Mouse (Mus musculus): ENCODE results near the gene Eogt.

Eogt gene

DNA sequence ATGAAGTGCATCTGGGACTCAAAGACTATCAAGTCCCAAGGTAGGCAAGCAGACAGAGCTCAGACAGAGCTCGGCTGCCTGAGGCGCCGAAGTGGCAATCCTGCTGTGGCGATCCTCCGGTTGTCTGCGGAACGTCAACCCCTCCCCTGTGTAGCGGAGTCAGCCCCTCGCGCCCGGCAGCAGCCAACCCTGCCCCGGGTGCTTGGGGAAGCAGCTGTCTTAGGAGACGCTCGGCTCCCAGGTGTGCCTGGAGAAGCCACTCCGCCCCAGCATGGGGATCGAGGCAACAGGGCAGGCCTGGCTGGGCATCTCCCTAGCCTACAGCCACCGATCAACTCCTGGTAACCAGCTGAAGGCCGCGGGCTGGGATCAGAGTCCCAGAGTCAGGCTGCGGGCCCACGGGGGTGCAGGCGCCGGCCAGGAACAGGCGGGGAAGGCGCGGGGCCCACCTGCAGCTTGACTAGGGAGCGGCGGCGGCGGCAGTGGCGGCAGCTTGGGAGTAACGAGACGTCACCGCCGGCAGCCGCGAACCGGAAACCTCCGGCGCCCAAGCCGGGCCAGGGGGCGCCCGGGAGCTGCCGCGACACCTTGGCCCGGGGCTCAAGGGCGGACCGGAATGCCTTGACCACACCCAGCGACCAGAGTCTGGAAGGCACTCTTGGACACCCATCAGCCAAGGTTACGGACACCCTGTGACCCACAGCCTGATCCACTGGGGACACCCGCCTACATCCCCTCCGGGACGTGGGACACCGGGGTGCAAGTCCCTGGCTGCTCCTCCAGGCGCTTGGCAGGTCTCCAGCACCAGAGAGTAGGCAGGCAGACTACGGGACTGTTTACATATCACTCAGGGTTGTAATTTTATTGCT lies at the start of gene Eogt:
Gene Eogt, minus strand, starts transcription at position 800 of the 869 bp plus-strand sequence.
- peak; percentile 86 to 93 for DNase-seq

DNA sequence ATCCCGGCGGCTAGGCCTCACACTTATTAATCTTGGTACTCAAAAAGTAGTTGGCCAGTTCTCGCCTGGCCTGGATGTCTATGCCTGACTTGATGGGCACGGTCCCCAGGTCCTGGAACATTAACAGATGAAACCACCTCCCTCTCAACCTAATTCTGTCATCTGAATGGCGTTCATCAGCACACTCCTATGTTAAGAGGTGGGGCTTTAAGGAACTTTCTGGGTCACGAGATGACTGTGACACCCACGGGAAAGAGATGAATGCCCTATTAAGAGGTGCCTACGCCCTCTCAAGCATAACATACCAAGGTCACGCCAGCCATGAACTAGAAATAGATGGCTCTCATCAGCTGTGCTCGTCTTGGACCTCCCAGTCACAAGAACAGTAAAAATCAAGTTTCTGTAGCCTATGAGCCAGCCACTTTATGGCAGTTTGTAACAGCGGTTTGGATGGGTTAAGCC lies 30.4 kb upstream of the Eogt start:
- DNase-seq: no peak

DNA sequence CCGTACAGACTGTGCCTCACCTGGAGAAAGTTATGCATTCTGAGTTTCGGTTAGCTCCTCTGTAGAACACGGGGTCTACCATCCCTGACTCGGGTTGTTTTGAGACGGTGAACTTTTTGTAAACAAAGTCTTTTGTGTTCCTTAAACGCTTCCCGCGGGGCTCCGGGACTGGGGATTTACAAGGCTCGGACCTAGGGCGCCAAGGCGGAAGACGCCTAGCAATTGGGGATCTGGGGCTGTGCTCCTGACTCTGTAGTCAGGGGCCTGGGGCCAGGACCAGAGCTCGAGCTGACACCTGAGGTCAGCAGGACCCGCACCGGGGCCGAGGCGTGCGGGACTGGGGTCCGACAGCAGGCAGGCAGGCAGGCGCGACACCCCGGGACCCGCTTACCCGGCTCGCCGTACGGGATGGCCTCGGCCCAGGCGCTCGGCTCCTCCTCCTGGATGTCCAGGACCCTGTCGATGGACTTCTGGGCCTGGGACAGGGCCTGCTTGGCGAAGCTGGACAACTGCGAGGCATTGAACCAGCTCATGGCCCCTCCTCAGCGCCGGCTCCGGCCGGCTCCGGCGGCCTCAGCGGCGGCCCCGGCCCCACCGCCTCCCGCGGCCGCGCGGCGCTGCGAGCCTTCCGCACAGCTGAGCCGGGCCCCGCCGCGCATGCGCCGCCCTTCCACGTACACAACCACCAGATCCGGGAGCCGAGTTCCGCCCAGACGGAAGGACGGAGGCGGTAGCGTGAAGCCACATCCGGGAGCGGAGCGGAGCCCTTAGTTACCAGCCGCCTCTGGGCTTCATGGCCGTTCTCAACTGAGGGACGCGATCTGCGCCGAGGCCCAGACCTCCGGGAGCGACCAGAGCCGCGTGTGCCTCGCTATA lies 29.7 kb upstream of the Eogt start, which contains the start of gene Tmf1:
Gene Tmf1, minus strand, starts transcription at position 632 of the 876 bp plus-strand sequence.
- peak; percentile 98 to 99 for DNase-seq

DNA sequence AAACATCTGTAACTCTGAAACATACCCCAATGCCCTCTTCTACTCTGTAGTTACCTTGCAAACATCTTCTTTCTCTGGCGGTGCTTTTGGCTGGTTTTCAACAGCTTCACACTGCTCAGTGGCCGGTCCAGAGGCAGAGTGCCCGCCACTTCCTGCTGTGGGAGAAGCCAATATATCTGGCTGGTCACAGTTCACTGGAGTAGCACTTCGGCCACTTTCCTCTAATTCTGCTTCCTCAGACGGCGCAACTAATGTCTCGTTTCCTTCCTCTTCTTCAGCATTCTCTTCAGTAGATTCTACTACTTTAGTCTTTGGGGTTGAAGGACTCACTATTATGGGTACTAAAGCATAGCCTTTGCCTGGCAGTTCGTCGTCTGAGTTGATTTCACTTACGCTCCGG lies 26.7 kb upstream of the Eogt start:
- DNase-seq: peak; percentile 65 to 80

DNA sequence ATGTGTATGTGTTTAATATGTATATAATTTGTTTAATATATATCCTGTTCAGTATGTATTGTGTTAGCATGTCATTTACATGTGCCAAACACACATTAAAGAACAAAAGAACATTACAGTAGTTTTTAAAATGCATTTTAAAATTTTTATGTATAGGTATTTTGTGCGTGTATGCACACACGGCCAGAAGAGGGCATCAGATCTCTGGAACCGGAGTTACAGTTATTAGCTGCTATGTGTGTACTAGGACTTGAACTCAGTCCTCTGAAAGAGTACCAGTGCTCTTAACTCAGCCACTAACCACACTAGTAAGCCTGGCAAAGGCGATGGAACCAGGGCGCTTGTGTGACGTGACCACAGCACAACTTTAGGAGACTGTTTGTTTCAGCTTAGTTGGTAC lies 1.2 kb upstream of the Eogt start:
- no peak for DNase-seq

DNA sequence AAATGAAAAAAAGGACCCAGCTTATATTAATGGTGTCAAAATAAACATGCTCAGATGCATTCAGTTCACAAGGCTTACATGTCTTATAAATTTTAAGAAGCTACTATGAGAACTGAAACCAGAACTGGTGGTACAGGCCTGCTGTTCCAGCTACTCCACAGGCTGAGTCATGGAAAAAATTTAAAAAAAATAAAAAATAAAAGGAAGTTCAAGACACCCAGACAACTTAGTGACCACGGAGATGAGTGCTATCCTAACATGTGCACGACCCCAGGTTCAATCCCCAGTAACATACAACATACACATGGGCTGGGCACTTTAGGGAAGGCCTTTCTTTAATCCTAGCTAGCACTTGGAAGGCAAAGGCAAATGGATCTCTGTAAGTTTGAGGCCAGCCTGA lies 739 bp upstream of the Eogt start:
- DNase-seq: no peak

DNA sequence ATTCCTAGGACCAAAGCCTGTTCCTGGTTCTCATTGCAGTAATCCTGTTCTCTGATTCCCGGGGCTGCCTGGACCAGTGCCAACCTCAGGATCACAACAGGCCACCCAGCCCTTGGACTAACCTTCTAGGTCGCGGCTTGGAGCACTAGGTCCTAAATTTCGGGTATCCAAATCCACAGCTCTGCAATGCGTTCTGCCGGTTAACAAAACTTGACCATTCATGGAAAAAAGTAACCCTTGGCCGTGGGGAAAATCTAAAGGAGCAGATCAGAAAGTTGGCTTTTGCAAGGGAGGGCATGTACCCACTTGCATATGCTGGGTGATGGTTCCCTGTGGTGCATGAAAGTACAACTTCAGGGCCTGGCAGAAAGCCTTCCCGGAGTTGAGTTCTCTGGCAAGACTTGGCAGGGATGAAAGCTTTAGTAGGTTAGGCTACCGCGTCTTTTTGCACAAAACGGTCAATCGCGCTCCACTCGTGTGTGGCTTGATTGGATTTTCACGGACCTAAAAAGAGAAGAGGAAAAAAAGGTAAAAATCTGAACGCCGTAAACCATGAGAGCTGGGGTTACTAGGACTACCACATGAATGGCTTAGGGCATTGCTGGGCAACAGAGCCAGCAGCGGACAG lies 1.1 kb downstream of the Eogt start:
- DNase-seq: peak; percentile 84

DNA sequence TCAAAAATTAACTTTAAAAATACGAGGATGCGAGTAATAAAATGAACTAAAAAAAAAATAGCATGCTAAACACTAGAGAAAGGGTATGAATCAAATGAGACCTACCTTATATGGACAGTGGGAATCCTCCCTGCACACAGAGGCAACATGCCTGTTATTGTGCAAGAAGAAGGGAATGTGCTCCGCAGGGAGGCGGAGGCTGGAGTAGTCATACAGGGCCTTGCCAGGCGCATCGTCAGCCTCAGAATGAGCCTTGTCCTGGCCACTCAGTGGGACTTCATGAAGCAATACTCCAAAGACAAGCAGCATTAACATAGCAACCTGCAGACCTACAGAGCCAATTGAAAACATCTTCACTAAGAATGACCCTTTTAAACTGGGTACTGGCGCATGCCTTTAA lies 3.8 kb downstream of the Eogt start:
- peak in 1 of 2 experiments; percentile 48 for DNase-seq

DNA sequence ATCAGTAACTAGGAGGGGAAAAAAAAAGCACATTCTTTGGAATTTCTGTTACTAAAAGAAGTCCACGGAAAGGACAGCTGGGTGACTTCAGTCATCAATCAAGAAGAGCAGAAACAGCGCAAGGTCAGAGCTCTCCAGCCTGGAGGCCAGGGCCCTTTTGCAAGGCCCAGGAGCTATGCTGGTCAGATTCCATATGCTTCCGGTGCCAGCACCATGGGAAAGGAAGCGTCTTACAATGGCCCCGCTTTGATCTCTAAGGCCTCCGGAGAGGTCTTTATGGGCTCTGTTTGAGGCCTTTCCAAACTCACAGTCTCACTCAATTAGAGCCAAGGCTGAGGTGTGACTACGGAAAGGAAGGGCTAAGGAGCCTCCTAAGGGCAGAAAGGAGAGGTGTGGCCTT lies 4.6 kb downstream of the Eogt start:
- peak; percentile 78 to 89 for DNase-seq

DNA sequence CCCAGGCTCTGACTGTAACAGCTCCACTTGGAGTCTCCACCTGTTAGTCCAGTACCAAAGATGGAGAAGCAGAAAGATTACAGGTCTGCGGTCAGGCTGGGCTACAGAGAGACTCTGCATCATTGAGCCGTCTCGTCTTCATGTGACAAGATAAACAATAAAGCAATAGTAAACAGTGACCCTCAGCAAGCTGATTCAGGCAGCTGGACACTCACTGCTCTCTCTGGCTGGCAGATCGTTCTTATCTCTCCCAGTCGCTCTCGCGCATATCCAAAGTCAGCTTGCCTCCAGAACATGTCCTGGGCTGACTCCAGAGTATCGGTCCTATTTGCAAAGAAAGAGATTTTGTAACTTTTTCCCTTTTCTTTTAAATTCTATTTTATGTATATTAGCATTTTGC lies 6.4 kb downstream of the Eogt start:
- no peak for DNase-seq

DNA sequence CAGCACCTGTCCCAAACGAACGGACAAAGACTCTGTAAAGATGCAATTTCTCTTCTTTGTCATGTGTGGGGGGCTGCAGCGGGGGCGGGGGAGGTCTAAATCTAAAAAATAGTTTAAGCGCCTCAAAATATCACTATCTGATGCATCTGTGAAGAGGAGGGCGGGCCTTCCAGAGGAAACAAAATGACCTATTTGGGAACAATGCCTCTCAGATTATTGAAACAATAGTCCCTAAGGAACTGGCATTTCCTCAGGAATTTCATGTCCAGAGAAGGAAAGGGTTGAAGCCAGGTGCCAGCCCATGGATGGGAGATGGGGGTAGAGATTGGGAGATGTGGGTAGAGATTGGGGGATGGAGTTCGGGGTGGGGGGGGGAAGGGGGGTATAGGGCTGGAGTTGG lies 7.2 kb downstream of the Eogt start:
- peak in 1 of 2 experiments; percentile 8 for DNase-seq

DNA sequence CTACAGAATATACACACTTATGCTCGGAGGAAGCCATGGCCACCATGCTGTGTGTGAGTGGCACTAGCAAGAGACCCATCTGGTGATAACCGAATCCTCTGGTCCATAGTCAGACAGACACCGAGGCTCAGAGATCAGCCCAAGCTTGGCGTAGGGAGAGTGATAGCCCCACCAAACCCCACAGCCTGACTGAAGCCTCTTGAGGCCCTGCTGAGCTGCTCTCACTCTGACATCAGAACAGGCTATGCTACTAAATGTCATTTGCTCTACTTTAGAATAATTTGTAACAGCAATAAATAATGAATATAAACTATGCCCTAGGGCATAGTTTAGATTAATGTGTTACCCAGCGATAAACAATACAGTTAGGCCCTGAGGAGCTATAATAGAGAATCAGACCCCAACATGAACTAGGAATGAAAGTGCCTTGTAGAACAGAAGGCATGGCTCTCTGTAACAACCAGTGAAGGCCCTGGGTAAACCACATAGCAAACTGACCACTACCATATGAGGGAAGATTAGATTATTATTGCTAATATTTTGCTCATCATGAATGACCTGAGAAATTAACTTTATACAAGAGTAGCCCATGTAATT lies 16.2 kb downstream of the Eogt start:
- DNase-seq: no peak

DNA sequence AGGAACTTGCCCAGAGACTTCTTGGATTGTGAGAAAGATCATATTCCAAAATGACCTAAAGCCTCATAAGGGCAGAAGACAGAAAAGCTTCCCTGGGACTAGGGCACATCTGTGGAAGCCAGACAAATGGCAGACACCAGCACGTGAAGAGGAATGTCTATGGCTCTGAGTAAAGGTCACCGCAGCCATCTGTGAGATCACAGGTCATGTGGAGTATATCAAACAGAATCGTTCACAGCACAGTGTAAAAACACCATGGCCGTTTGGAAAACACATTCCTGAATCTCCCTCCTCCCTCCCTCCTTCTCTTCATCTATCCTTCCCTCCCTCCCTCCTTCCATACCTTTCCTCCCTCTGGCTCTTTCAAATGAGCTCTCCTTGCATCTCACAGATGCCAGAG lies 17.2 kb downstream of the Eogt start:
- DNase-seq: no peak

DNA sequence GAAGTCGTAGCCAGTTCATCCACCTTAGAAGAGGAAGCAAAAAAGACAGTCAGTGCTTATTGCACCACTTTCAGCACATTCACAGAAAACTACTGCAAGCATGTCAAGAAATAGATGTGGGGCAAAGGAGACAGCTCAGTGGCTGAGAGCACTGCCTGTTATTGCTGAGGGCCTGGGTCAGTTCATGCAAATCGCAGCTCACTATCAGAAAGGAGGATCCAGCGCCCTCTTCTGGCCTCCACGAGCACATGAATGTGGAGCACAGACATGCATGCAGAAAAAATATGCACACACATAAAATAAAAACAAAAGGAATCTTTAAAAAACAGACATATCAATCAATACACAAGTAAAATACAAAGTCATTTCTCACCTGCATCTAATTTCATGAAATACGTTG lies 18.0 kb downstream of the Eogt start:
- DNase-seq: no peak

DNA sequence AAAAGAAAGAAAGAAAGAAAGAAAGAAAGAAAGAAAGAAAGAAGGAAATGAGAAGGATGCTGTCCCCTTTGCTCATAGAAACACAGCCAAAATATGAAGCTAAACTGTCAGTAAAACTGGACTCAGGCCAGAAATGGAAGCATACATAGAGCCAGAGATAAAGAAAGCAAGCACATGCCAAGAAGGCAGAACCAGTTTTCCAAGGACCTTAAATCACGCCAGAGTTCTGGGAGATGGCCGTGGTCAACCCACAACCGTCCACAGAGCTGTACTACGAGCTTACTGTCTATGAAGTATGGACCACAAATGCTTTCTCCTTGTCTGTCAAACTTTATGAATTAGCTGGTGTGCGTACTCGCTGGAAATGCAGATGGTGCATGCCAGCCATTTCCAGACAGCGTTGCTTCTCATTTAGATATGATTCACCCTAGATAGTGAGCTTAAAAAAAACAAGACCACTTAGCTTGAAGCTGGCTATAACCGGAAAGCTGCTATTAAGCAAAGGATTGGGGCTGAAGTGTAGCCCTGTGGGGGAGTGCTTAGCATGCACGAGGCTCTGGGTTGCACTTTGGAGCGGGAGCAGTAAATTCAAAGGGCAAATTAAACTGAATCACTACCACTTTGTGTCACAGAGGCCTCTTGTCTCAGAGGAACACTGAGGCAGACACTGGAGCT lies 24.5 kb downstream of the Eogt start:
- DNase-seq: peak; percentile 42 to 67

DNA sequence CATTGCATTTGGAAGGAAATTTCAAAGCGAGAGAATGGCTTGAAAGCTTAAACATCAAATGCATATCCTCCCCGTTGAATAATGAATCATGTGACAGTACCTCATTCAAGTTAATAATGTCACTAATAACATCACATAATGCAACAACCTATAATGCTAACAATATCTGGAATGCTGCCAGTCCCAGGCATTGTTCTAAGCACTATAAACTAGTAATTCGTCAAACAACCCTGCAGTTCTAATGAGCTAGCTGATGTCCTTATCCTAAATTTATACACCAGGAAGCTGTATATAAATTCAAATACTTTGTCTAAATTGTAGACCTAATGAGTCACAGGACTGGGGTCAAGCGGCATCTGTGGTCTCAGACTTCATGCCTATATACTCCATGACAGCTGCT lies 28.1 kb downstream of the Eogt start:
- DNase-seq: no peak

DNA sequence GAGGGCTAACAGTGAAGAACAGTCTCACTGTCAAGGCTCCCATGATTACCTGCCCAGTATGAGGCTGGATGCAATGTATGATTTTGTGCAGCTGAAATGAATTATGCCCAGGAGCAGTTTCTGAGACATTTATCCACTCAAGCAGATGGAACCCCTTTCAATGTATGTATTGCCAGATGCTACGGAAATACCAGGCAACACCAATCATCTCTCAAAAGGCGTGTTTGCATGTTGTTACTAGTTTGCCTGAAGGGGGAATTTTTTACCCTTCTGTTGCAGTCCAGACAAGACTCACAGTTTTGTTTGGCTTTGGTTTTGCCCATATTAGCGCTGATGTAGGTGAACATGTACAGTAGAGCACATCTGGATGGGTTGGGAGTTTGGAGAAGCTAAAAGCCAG lies 30.7 kb downstream of the Eogt start:
- no peak for DNase-seq

DNA sequence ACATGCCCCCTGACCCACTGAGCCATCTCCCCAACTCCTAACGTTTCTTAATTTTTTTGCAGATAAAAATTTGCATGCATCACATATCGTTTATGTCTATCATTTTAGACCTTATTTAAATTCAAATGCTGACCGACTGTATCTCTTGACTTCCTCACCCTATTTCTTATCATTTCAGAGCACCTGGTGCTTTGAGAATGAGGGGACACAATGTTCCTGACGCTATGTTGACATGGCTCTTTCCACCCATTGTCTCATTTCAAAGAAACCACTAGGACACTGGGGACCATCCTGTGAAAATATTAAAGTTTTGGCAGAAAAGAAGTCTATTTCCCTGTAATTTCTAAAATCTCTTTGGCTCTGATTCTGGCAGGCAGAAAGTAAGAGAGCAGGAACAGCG lies 32.1 kb downstream of the Eogt start:
- DNase-seq: no peak

DNA sequence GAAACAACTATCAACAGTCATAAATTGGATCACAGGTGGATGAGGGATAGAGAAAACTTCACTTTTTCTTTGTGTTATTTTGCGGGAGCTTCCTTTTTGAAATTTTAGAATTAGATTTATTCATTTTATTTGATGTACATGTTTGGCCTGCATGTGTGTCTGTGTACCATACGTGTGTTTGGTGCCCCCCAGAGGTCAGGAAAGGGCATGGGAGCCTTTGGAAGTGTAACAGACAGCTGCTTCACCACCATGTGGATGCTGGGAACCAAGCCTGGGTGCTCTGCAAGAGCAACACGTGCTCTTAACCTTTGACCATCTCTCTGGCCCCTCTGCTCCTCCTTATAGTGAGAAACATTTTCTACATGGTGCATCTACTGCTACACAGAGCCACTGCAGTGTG lies 34.2 kb downstream of the Eogt start:
- DNase-seq: no peak

DNA sequence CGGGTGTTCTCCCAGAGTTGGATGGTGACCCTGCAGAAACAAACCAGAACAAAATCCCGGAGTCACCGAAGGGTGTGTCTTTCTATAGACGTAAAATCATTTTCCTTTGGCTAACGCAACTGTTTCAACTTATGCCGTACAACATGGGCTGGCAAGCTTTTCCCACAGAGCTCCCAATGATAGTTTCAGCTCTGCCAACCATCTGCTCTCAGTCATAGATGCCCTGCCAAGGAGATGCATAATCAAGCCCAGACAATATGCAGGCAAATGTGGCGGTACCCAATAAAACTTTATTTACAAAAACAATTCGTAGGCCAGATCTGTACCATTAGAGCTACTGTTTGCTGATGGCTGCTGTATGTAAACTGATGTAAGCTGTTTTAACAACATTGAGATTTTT lies 36.8 kb downstream of the Eogt start:
- DNase-seq: no peak

DNA sequence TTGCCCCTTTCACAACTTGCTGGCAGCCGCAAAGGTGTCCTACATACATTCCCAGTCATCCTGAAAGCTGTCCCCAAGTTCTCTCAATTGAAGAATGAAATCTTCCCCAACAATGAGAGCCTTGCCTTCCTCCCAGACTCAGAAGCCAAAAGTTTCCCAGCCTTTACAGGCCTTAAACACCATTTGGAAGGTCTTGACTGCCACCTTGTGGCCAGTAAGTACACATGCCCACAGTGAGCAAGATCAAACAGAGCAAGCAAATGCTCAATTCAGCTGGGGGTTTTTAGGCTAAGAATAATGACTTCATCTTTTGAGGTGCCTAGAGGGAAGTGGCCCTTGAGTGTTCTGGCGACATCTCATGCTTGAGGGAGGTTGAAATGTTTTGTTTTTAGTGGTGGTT lies 42.2 kb downstream of the Eogt start:
- DNase-seq: peak; percentile 46 to 71

DNA sequence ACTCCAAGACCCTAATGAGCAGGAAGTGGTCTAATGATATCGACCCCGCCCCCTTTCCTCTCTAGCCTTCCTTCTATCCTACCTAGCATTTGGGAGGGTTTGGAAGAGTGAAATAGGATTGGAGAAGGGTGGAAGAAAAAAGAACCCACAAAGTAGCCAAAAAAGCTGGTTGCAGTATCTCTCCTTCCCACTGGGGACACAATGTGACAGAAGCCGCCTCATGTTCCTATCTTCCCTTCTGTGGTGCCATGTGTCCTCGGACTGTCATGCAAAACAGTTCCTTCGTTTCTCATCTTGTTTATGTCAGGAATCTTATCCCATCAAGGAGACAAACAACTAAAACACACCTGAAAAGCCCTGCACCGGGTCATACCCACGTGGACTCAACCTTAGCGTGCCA lies 42.9 kb downstream of the Eogt start:
- DNase-seq: no peak

Data from kidney, postnatal 25 days (tissue).